Mouse (Mus musculus) liver, postnatal 0 days (tissue): ENCODE results near the gene Gm9918.

Source experiments
- CTCF ChIP-seq: sonication (generic); IDR thresholded peaks from 2 replicates; pipeline ENCODE4 v1.5.1; 2016; ENCODE audit warnings: antibody characterized with exemption, low read depth
- EP300 ChIP-seq: IDR thresholded peaks from 2 replicates; pipeline ENCODE4 v1.6.1; 2016; ENCODE audit warnings: antibody characterized with exemption, low read depth, mild to moderate bottlenecking

DNA sequence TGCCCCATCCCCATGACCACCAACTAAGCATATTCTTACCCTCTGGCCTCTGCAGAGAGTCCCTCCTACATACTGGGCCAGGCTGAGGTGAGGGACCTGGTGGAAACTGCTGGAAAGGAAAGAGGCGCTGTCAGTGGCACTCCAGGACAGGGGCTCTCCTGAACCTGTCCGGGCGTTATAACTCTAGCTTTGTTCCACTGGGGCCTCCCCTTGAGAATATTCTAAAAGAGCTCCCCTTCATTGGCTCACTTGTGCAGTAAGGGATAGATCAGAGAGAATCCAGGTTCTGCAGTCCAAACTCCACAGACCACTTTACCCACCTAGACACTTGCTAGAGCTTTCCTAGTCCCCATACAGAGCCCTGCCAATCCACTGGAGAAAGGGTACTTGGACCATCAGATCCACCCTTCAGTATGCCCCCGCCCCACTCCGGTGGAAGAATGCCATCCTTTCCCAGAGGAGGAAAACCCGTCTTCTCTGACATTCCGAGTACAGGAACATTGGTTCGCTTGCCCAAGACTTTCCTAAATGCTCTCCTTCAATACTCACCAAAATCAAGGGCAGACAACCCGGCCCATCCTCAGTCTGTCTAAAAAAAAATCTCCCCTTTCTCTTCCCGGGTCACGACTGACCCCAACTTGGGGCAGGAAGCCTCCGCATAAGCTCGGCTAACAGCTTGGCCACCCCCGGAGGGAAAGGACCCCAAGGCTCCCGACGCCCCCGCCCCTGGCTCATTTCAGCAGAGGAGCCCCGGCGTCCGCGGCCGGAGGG is 13.7 kb upstream of the Gm9918 start:
- TF ChIP-seq CTCF (no peak), EP300 (no peak)
